Mouse (Mus musculus) layer of hippocampus, adult 18-20 months (tissue): ENCODE results near the gene Cd1d1. TPM values are rescaled to one million over a fixed set of nuclear protein-coding genes. Genes with fewer than 3 reads are reported as not detected.
"Not testable (repeated sequence)": the region's sequence is repeated elsewhere in the genome, so short reads cannot be mapped to it uniquely, and the experiment has no call there.

Experiments used
- DNase-seq, 2 experiments: peaks; one replicate each; pipeline ENCODE4 v3.0.0; 2022; ENCODE audit warnings: low spot score in 2 of 2
- long read RNA-seq: library from polyadenylated mRNA; stranded (forward); transcript quantifications from one replicate; pipeline ENCODE4 v2.0.0, GENCODE M21; 2021
- total RNA-seq, 2 experiments: library from RNA; stranded (reverse); gene quantifications; 2 replicates each; pipeline ENCODE4 v1.2.3; 2021

The Cd1d1 gene
- total RNA-seq = 1 to 10 TPM in 1 of 2 experiments, under 1 TPM in 1; 0.89 to 1.0 TPM
- long read RNA-seq = 0 reads

DNA sequence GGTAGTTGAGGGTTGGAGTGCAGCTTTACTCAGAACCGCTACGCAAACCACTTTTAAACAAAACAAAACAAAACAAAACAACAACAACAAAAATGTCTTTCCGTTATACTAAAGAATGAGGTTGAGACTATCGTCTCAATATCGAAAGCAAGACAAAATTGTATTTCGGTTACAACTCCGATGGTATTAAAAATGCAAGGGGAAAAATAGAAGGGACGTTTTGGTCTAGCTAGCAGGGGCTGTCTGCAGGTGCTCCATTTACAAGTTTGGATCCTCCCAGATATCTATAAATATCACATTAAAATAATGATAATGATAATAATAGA is at the start of gene Cd1d1:
Cd1d1 (minus strand) TSS at position 27 of the 326 bp plus-strand sequence.
- DNase-seq = no peak

DNA sequence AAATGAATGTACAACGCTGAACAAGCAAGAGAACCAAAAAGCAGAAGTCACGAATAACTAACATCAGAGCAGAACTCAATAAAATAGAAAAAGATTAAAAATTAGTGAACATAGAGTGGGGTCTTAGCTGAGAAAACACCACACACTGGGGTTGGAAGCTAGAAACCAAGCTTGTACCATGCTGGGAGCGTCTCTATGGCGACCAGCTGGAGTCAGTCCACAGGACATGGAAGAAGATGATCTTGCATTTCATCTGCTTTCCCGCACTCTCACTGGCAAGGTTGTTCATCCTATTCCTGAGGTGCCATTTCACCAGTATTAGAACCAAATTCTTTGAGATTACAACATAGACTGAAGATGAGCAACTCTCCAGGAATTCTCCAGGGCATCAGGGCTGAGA is 48.6 kb upstream of the Cd1d1 start:
- DNase-seq = no peak

GRCm38 (mm10) chr3:87041733-87042132 is 42.5 kb upstream of the Cd1d1 start:
- DNase-seq = no peak

GRCm38 (mm10) chr3:87038500-87038899 is 39.3 kb upstream of the Cd1d1 start:
- no peak for DNase-seq

DNA sequence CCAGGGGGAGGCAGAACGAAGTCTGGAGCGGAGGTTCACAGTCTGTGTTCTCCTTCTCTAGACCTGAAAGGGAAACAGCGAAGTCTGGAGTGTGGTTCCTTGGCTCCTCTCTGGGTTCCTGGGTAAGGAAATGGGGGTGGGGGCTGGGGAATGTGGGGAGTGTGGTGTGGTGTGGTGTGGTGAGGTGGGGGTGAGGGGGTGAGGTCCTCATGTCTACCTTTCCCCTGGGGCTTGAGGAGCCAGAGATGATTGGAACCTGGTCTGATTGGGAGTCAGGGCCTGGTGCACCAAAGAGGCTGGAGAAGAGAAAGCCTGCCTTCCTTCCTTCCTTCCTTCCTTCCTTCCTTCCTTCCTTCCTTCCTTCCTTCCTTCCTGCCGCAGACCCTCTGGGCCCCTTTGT is 34.8 kb upstream of the Cd1d1 start:
- DNase-seq = no peak

- peak; percentile 36 to 86 for DNase-seq
These were observed 34.1 kb upstream of the Cd1d1 start for GRCm38 (mm10) chr3:87033357-87033756.

GRCm38 (mm10) chr3:87030855-87031254 is 31.6 kb upstream of the Cd1d1 start:
- peak; percentile 35 to 86 for DNase-seq

GRCm38 (mm10) chr3:87017707-87018106 is 18.5 kb upstream of the Cd1d1 start:
- no peak for DNase-seq

- no peak for DNase-seq
These were observed 17.8 kb upstream of the Cd1d1 start for GRCm38 (mm10) chr3:87017001-87017400.

DNA sequence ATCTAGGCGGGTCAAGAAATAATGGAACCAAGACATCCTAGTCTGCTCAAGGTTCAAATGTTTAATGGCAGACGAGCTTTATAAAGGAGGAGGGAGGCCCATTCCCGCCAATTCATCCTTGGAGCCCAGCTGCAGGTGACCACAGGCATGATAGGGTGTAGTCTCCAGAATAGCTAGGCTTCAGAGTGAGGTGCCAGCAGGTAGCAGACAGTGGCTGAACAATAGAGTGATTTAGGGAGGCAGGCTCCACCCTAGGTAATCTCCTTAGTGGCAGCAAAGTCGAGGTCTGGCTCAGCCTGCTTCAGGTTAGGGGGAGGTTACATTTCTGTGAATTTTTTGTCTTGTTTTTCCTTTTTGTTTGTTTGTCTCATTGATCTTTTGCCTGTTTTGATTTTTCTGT is 16.7 kb upstream of the Cd1d1 start:
- DNase-seq = no peak

DNA sequence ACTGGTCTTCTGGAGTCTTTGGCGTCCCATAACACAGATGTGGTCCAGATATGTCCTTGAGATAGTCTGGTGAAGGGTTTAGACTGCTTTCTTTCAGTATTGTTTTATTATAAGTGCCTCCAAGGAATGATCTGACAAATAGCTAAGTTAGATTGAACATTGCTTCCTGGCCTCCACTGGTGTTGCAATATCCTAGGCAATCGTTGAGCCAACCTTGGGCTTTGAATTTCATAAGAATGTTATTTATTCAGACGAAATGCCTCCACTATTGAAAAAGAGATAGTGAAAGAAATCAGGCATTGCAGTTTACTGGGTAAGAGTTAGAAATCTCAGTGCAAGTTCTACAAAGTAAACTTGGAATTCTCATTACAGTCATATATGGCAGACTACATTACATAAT is 13.2 kb upstream of the Cd1d1 start:
- DNase-seq = not testable (repeated sequence)

DNA sequence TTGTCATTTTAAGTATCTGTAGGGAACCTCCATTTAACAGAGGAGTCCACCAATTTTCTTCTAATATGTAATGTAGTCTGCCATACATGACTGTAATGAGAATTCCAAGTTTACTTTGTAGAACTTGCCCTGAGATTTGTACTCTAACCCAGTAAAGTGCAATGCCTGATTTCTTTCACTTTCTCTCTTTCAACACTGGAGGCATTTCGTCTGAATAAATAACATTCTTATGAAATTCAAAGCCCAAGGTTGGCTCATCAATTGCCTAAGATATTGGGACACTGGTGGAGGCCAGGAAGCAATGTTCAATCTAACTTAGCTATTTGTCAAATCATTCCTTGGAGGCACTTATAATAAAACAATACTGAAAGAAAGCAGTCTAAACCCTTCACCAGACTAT is 9.0 kb upstream of the Cd1d1 start:
- DNase-seq = not testable (repeated sequence)

DNA sequence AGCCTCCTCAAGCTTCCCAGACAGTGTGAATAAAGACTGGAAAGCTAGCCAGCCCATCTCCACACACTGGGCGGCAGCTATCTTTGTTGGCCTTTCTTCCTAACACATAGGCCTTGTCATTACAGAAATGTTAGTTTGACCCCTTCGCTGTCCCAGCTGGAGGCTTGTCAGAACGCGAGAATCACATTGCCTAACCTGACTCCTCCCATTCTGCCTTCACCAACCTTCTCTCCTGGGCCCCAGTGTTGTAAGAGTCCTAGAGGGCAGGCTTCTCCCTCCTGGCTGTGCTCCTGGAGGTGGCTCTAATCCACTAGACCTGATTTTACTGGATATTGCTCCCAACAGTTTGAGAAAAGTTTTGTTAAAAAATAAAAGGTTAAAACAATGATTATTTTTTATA is 1.4 kb upstream of the Cd1d1 start:
- DNase-seq = no peak

DNA sequence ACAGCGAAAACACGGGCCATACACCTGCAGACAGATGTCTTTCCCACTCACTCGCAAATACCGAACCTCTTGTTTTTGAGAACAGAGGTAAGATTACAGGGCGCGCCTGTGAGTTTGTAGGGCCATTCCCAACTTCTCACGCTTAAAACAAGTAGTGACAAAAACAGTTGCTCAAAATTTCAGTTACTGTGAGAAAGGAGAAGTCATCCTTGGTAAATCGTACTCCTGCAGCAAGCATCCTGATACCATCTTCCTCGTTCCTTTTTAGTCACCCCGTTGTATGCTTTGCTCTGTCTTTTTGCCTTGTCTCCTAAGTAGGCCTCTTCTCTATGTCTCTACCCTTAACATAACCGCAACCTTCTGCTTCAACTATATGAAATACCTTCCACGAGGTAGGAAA is 810 bp upstream of the Cd1d1 start:
- no peak for DNase-seq

- peak; percentile 10 to 55 for DNase-seq
These were observed 517 bp downstream of the Cd1d1 start for GRCm38 (mm10) chr3:86998433-86999414.

DNA sequence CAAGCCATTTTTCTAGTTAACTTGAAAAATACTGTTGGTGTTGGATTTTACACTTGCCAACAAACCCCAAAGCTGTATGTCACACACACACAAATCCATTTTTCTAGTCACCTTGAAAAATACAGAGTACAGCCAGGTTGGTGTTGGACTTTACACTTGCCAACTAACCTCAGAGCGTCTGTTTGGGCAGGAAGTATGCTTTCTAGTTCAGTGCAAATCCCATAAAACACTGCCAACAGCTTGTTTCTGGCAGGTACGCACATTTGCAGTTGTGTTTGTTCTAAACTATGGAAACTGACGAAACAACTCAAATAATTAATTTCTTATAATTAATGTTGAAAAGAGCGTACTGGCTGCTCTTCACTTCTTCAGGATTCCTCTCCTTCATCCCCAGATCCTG is 3.1 kb downstream of the Cd1d1 start:
- DNase-seq = no peak

- no peak for DNase-seq
These were observed 3.9 kb downstream of the Cd1d1 start for GRCm38 (mm10) chr3:86995381-86995780.

- DNase-seq = not testable (repeated sequence)
These were observed 12.3 kb downstream of the Cd1d1 start for GRCm38 (mm10) chr3:86986969-86987368.

DNA sequence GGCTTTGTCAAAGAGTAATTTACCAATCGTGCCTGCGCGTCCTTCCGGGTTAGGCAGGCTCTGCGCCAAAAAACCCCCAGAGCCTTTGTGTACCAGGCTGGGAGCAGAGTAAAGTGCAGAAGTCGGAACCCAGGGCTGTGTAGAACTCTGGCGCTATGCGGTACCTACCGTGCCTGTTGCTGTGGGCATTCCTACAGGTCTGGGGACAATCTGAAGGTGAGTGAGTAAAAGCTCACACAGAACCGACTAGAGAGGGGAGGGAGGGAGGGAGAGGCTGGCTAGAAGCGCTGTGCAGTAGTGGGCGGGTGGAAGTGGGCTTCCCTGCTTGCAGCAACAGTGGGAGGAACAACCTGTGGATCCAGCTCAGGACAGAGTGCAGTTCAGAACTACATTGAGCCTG is 12.8 kb downstream of the Cd1d1 start:
- DNase-seq = no peak

- no peak for DNase-seq
These were observed 15.9 kb downstream of the Cd1d1 start for GRCm38 (mm10) chr3:86983382-86983781.

GRCm38 (mm10) chr3:86976546-86976945 is 22.7 kb downstream of the Cd1d1 start:
- peak; percentile 54 to 94 for DNase-seq

DNA sequence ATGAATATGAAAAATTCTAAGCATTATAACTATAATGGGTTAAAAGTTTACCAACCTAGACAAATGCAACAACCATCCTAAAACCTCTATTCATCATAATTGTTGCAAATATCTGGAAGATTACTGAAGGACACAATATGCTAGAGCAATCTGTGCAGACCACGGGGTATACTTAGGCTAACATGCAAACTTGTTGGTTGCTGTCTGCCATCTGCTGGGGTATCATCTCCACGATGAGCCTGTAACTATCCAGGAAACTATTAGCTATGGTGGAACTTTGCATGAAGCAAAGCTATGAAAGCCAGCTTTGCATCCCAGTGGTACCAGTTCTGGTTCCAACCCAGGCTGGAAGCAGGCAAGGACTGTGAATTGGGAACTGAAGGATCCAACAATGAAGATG is 24.1 kb downstream of the Cd1d1 start:
- peak; percentile 19 to 64 for DNase-seq
